Mouse (Mus musculus): ENCODE measurements at regions not wholly inside any gene's neighbourhood (a gene's known extent, or its start where the extent isn't known, plus 50 kb on each side); places are given as distances from the start of the nearest gene placed in this dataset.
"Not testable (repeated sequence)": the region's sequence is repeated elsewhere in the genome, so short reads cannot be mapped to it uniquely, and the experiment has no call there.

DNA sequence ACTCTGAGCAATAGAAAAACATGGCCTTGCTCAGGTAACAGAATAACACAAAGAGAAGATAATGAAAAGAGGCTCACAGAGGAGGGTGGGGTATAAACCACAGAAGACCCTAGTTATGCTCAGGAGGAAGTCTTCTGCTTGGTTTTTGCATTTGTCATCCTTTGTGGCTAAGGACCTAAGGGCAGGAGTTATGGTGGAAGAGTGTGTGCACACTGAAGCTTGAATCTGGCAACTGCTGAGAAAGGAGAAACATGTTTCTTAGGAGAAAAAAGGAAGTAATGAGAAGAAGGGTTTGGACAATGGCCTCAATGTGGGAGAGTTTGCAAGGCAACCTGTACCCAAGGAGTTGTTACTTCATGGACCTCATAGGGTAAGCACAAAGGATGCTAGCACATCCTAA, 106.8 kb upstream of the Nyap2 start:
- Histone ChIP-seq H3K4me2 (no peak overlapping the region), H3K4me3 (no peak overlapping the region), H3K9me3 (no peaks in the 10 kb centered on the region), H3K9ac (no peak overlapping the region), H3K4me1 (replicated peaks) (no peaks in the 10 kb centered on the region), H3K36me3 (no peaks in the 10 kb centered on the region), H3K27me3 (no peaks in the 10 kb centered on the region), H3K27ac (replicated peaks) (no peak overlapping the region)
- no peak for ATAC-seq (ENCODE audit: low FRiP score, low read depth)

DNA sequence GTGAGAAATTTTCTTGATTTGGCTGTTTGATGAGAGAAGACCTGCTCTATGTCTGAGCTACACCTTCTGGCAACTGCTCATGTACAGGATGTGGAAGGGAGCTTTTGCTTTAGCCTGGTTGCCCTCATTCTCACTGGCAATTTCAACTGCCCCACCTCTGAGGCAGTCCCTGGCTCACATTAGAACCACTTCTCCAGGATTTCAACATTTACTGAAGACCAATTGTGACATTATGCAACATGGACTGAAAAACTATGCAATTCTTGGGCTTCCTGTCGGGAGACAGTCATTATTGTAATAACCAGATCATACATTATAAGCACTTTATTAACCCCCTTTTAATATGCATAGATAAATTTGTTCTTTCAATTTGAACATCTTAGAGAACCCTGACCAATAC, 107.6 kb upstream of the Nyap2 start:
- Histone ChIP-seq H3K4me3 (no peak overlapping the region), H3K4me2 (no peak overlapping the region), H3K9me3 (no peaks in the 10 kb centered on the region), H3K27ac (replicated peaks) (no peak overlapping the region), H3K4me1 (replicated peaks) (no peaks in the 10 kb centered on the region), H3K36me3 (no peaks in the 10 kb centered on the region), H3K9ac (no peak overlapping the region), H3K27me3 (no peaks in the 10 kb centered on the region)
- 86% methylated on average over 1 of the region's 1 CpGs for WGBS
- no peak for ATAC-seq (ENCODE audit: low FRiP score, low read depth)

DNA sequence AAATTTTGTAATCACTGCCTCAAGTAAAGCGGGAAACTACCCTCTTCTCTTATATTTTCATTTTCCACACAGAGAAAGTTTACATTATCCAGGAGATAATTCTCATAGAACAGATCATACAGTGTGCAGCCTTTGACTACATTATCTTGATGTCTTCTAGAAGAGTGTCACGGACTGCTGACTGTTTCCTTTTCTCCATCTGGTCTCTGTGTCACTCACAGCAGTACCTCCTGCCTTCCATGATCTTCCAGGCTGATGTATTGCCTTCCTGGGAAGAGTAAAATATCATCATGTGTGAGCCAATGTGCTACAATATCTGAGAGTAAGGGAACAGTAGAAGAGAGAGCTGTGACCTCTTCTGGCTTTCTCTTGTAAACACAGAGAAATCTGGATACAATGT, 111.0 kb upstream of the Nyap2 start:
- H3K4me3 ChIP-seq, result no peak overlapping the region
- H3K4me2 ChIP-seq, result no peak overlapping the region
- no peaks in the 10 kb centered on the region for H3K27me3 ChIP-seq
- H3K36me3 ChIP-seq, result no peaks in the 10 kb centered on the region
- no peaks in the 10 kb centered on the region for H3K9me3 ChIP-seq
- no peaks in the 10 kb centered on the region for H3K4me1 ChIP-seq (replicated peaks)
- no peak overlapping the region for H3K27ac ChIP-seq (replicated peaks)
- 78% methylated on average over 2 of the region's 2 CpGs for WGBS
- ATAC-seq (ENCODE audit: low FRiP score, low read depth), result no peak
- H3K9ac ChIP-seq, result no peak overlapping the region

DNA sequence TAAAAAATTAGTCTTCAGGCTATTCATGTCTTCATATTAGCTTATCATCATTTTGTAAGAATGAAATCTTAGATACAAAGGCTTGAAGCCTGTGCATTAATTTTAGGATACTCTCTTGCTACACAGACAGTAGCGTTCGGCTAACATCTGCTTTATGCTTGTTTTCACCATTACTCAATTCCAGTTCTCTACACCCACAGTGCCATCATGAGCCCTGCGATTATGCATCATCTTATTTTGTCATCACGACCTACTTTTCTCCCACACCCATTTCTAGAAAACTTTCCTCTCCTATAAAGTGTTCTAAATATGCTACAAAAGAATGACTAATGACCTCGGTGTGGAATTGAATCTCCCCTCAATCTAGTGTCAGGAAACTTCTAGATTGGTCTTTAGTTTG, 112.4 kb upstream of the Nyap2 start:
- H3K9ac ChIP-seq, result no peak overlapping the region
- H3K4me2 ChIP-seq, result no peak overlapping the region
- no peaks in the 10 kb centered on the region for H3K27me3 ChIP-seq
- H3K4me1 ChIP-seq (replicated peaks), result no peaks in the 10 kb centered on the region
- 82% methylated on average over 5 of the region's 5 CpGs for WGBS
- H3K9me3 ChIP-seq, result no peaks in the 10 kb centered on the region
- H3K36me3 ChIP-seq, result no peaks in the 10 kb centered on the region
- no peak overlapping the region for H3K27ac ChIP-seq (replicated peaks)
- no peak overlapping the region for H3K4me3 ChIP-seq
- ATAC-seq (ENCODE audit: low FRiP score, low read depth), result no peak

DNA sequence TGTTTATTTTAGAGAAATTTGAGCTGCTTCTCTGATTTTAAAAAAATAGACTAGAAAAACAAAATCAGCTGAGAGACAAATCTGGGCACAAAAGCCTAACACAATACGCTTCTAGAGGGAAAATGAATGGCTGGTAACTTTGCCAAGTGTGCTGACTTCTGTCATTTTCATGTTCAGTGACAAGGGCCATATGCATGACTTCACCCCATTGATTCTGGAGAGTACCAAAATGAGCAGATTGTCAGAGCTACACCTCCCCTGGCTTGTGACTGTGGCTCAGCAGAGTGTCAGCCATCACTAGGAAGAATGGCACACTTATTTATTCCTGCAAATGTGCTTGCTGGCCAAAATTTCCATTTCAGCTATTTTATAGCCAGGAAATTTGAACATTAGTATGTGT, 112.9 kb upstream of the Nyap2 start:
- Histone ChIP-seq H3K27ac (replicated peaks) (no peak overlapping the region), H3K4me3 (no peak overlapping the region), H3K9me3 (no peaks in the 10 kb centered on the region), H3K27me3 (no peaks in the 10 kb centered on the region), H3K9ac (no peak overlapping the region), H3K36me3 (no peaks in the 10 kb centered on the region), H3K4me2 (no peak overlapping the region), H3K4me1 (replicated peaks) (no peaks in the 10 kb centered on the region)
- ATAC-seq (ENCODE audit: low FRiP score, low read depth), result peak; percentile 45; the same call in 1 of the 2 replicates
- WGBS, result 64% methylated on average over 1 of the region's 1 CpGs

DNA sequence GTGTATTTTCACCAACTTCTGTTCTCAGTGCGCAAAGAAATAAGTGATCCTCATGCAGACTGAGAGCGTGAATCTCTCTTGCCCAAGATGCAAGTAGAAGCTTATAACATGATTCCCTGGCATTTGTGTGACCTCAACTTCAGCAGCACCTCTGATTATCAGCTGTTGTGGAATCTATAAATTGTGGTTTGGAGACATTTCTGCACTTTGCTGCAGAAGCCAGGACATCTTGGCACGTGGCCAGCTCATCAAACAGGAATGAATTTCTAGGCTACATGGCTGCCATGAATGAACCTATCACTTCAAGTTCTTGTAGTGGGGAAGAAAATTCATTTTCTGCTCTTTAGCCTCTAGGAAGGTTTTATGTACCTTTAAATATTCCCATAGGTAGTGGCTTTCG, 126.3 kb upstream of the Nyap2 start:
- Histone ChIP-seq H3K27ac (replicated peaks) (no peak overlapping the region), H3K27me3 (no peaks in the 10 kb centered on the region), H3K4me1 (replicated peaks) (no peaks in the 10 kb centered on the region), H3K9ac (no peak overlapping the region), H3K9me3 (no peaks in the 10 kb centered on the region), H3K4me2 (no peak overlapping the region), H3K36me3 (no peaks in the 10 kb centered on the region), H3K4me3 (no peak overlapping the region)
- 91% methylated on average over 4 of the region's 4 CpGs for WGBS
- ATAC-seq (ENCODE audit: low FRiP score, low read depth), result no peak

DNA sequence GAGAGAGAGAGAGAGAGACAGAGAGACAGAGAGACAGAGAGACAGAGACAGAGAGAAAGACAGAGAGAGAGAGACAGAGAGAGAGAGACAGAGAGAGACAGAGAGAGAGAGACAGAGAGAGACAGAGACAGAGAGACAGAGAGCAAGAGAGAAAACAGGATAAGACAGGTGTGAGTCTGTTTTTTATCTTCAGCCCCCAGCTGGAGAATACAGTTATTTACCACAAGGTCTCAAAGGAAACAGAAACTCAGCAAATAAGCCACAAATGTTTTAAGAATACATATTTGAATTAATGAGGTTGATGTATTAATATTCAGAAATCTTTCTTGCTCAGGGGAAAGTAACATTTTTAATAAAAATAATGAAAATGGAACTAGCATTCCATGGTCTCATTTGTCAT, 130.7 kb upstream of the Nyap2 start:
- not testable (repeated sequence) for H3K4me2 ChIP-seq; H3K9ac ChIP-seq; ATAC-seq (ENCODE audit: low FRiP score, low read depth); H3K9me3 ChIP-seq; H3K36me3 ChIP-seq; H3K27ac ChIP-seq (replicated peaks); H3K27me3 ChIP-seq; H3K4me1 ChIP-seq (replicated peaks); H3K4me3 ChIP-seq

DNA sequence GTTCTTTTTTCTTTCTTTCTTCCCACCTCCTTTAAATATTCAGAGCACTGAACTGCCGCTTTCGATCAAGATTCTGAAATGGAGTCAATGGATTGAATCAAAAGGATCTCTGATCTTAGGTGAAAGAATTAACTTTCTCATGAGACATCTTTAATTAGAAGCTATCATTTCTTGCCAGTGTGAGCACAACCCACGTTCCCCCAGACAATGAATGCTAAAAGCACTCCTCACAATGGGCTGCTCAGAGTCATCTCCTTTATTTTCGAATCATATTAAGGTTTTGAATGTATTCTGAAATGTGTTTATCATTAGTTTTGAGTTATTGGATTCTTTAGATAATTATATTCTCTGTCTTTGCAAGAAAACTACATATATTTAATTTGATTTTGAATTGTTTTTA, 137.4 kb upstream of the Nyap2 start:
- H3K9ac ChIP-seq, result no peak overlapping the region
- no peak overlapping the region for H3K27ac ChIP-seq (replicated peaks)
- H3K4me1 ChIP-seq (replicated peaks), result no peaks in the 10 kb centered on the region
- WGBS, result 56% methylated on average over 4 of the region's 4 CpGs
- H3K27me3 ChIP-seq, result no peaks in the 10 kb centered on the region
- no peaks in the 10 kb centered on the region for H3K9me3 ChIP-seq
- H3K4me3 ChIP-seq, result no peak overlapping the region
- no peak for ATAC-seq (ENCODE audit: low FRiP score, low read depth)
- H3K36me3 ChIP-seq, result no peaks in the 10 kb centered on the region
- H3K4me2 ChIP-seq, result no peak overlapping the region

DNA sequence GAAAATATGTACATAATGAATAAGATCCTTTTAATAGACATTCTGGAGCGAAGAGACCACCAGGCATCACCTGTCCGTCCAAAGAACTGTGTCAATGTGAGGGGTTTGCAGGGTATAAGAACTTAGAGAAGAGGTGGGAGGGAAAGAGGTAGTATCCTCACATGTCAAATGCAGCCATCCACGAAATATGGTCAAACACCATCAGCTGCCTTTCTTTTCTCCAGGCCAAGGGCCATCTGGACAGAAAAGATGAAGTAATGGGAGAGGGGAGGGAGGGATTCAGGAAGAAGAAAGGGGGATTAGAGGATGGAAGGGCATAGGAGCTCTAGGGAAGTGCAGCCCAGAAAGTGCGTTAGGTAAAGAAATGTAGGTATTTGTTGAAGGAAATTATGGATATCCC, 141.0 kb upstream of the Dock10 start:
- no peak for ATAC-seq (ENCODE audit: low FRiP score, low read depth)
- Histone ChIP-seq H3K4me1 (replicated peaks) (no peaks in the 10 kb centered on the region), H3K9me3 (no peaks in the 10 kb centered on the region), H3K36me3 (no peaks in the 10 kb centered on the region), H3K27ac (replicated peaks) (no peak overlapping the region), H3K27me3 (no peaks in the 10 kb centered on the region), H3K4me3 (no peak overlapping the region), H3K4me2 (no peak overlapping the region), H3K9ac (no peak overlapping the region)
- WGBS, result 80% methylated on average over 4 of the region's 4 CpGs

DNA sequence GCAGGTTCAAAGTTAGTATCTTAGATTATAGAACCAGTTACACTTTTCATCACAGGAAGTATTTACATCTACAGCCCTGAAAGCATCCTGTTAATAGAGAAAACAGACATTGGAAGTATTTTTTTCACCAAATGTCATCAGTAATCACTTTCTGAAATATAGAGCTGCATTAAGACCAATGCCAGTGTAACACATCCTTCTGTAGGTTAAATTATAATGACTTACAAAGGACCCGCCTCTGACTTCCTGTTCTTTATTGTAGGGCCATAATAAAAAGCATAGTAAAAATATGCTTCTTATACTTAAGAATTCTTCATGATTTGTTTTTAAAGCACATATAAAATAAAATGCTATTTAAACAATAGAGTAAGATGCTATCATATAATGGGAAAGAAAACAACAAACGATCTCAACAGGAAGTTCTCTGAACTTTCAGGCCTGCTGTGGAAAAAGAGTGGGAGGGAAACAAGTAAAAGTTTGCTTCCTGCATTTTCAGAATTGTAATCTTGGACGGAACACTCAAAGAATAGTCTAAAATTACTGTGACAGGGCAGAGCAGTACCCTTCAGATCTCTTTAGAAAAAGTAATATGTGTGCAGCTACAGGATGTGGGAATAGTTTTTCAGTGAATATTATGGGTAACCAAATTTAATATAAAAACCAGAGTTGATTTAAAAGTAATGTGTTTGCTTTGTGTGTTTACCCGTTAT, 116.0 kb upstream of the Dock10 start:
- no peaks in the 10 kb centered on the region for H3K9me3 ChIP-seq
- no peak overlapping the region for H3K4me3 ChIP-seq
- 84% methylated on average over 4 of the region's 4 CpGs for WGBS
- no peak overlapping the region for H3K27ac ChIP-seq (replicated peaks)
- ATAC-seq (ENCODE audit: low FRiP score, low read depth), result no peak
- H3K4me2 ChIP-seq, result no peak overlapping the region
- no peaks in the 10 kb centered on the region for H3K27me3 ChIP-seq
- no peak overlapping the region for H3K9ac ChIP-seq
- H3K36me3 ChIP-seq, result no peaks in the 10 kb centered on the region
- H3K4me1 ChIP-seq (replicated peaks), result no peaks in the 10 kb centered on the region

DNA sequence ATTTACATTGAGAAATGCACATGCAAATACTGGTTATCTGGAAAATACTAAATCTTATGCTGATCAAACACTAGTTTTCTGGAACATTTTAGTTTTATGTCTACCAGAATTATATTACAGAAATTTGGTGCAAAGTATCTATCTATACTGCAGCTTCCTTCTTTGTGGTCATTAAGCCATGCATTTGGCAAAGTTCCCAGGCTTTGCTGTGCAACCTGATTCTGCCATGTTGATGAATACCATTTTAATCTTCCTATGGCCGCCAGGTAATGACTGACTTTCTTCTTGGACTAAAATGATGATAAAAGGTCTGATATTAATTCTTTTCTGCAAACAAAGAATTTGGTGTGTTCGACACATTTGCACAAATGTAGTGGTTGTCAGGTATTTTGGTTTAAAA, 115.3 kb upstream of the Dock10 start:
- Histone ChIP-seq H3K4me2 (no peak overlapping the region), H3K9ac (no peak overlapping the region), H3K36me3 (no peaks in the 10 kb centered on the region), H3K27me3 (no peaks in the 10 kb centered on the region), H3K9me3 (no peaks in the 10 kb centered on the region), H3K27ac (replicated peaks) (no peak overlapping the region), H3K4me3 (no peak overlapping the region), H3K4me1 (replicated peaks) (no peaks in the 10 kb centered on the region)
- WGBS, result 70% methylated on average over 2 of the region's 2 CpGs
- ATAC-seq (ENCODE audit: low FRiP score, low read depth), result no peak

DNA sequence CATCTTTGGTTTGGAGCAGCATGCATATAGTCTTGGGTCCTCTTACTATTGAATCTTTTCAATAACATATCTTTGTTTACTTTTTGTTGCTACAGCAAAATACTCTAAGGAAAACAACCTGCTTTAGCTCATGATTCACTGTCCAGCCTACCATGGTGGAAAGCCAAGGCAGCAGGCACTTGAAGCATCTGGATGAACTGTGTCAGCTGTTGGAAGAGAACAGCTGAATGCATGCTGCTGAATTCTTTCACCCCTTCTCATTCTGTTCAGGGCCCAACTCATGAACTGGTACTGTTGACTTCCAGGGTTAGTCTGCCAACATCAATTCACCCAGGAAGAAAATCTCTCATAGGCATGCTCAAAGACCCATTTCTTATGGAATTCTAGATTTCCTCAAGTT, 110.5 kb upstream of the Dock10 start:
- ATAC-seq (ENCODE audit: low FRiP score, low read depth), result no peak
- Histone ChIP-seq H3K9ac (no peak overlapping the region), H3K27ac (replicated peaks) (no peak overlapping the region), H3K4me3 (no peak overlapping the region), H3K4me2 (no peak overlapping the region), H3K36me3 (no peaks in the 10 kb centered on the region), H3K27me3 (no peaks in the 10 kb centered on the region), H3K4me1 (replicated peaks) (no peaks in the 10 kb centered on the region), H3K9me3 (no peaks in the 10 kb centered on the region)

DNA sequence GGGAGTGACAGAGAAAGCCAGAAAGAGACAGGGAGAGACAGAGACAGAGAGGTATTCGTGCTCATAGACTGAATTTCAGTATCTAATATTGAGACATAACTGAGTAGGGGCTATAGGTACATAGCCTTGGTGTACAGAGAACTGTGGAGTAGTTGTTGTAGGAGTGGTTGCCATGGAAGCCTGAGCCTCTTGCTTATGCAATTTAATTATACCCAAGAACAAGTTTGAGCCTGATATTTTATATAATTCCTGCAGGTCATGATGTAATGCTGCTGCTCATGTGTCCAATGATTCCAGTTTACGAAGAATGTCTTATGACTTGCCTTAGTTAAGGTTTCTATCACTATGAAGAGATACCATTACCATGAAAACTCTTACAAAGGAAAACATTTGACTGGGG, 98.7 kb upstream of the Dock10 start:
- ATAC-seq (ENCODE audit: low FRiP score, low read depth), result no peak
- H3K27ac ChIP-seq (replicated peaks), result no peak overlapping the region
- no peak overlapping the region for H3K4me2 ChIP-seq
- no peaks in the 10 kb centered on the region for H3K9me3 ChIP-seq
- no peaks in the 10 kb centered on the region for H3K27me3 ChIP-seq
- no peaks in the 10 kb centered on the region for H3K36me3 ChIP-seq
- peaks cover 9% of the 10 kb centered on the region; the same call in 1 of the 2 replicates for H3K4me1 ChIP-seq (replicated peaks)
- 78% methylated on average over 2 of the region's 2 CpGs for WGBS
- no peak overlapping the region for H3K4me3 ChIP-seq
- no peak overlapping the region for H3K9ac ChIP-seq

All from hindbrain, embryonic 15.5 days (tissue).